In genomic region chr8:87758750-87759149, GRCm38 (mm10) we compare ENCODE assay signal across 13 mouse cellular contexts.
A peak's percentile ranks its signal among the peaks of the same experiment; 100 is the strongest.
DNase-seq lines count a peak whose midpoint lies in the region; ATAC-seq and TF ChIP-seq lines count a peak whose summit lies in the region.
"Had no signal": no experiment of that assay in that cellular context is flagged by ENCODE, and none has a peak within 500 bp of the region (broad histone marks: within the 10 kb centered on the region; RNA-seq: fewer than 3 reads in every experiment).

No protein-coding gene starts in this region.

- no peak overlapping the region for H3K4me3 ChIP-seq in gastrocnemius, adult 2 months
- H3K4me3 ChIP-seq in midbrain, embryonic 10.5 days, result no peak overlapping the region
- no peak overlapping the region for H3K4me3 ChIP-seq in midbrain, embryonic 16.5 days (ENCODE audit: low read depth, low read length)
- H3K4me3 ChIP-seq in lung, embryonic 16.5 days (ENCODE audit: low read length), result no peak overlapping the region
- no peak overlapping the region for H3K4me3 ChIP-seq in neural tube, embryonic 15.5 days (replicated peaks)
- H3K4me3 ChIP-seq: heart, embryonic 10.5 days had no signal

- no peak overlapping the region for H3K27ac ChIP-seq in gastrocnemius, adult 2 months
- H3K27ac ChIP-seq in midbrain, embryonic 10.5 days (replicated peaks), result peak overlapping the region; percentile 64; the same call in 1 of the 2 replicates
- H3K27ac ChIP-seq in midbrain, embryonic 16.5 days (ENCODE audit: low read length), result no peak overlapping the region
- H3K27ac ChIP-seq in lung, embryonic 16.5 days (ENCODE audit: low read length), result no peak overlapping the region
- 0 out of 2 replicates have a peak overlapping the region, but pooled peaks have one; percentile 23 for H3K27ac ChIP-seq in neural tube, embryonic 15.5 days (replicated peaks)
- H3K27ac ChIP-seq: heart, embryonic 10.5 days had no signal

- no peak for ATAC-seq in midbrain, embryonic 16.5 days
- peak; percentile 93 for ATAC-seq in lung, embryonic 16.5 days (ENCODE audit: low read depth)
- ATAC-seq in neural tube, embryonic 15.5 days (ENCODE audit: low FRiP score), result peak; percentile 31; the same call in 1 of the 2 replicates
- ATAC-seq: activated CD4-positive, CD25-positive, alpha-beta regulatory T cell, adult 4 months had no signal

- peaks cover 29% of the 10 kb centered on the region for H3K4me1 ChIP-seq in midbrain, embryonic 10.5 days
- peaks cover 3% of the 10 kb centered on the region; the same call in 1 of the 2 replicates for H3K4me1 ChIP-seq in midbrain, embryonic 16.5 days (ENCODE audit: control insufficient read depth, insufficient read depth, low read length)
- no peaks in the 10 kb centered on the region for H3K4me1 ChIP-seq in lung, embryonic 16.5 days (replicated peaks; ENCODE audit: control insufficient read depth, insufficient read depth, low read length)
- peaks cover 21% of the 10 kb centered on the region for H3K4me1 ChIP-seq in neural tube, embryonic 15.5 days

- intact Hi-C loops in gastrocnemius, adult 2 months (cut with DNase I), result no loop called here
- intact Hi-C loops in gastrocnemius, postnatal 36 days (cut with DNase I), result no loop called here

- 67% methylated on average over 8 of the region's 8 CpGs for WGBS in midbrain, embryonic 10.5 days
- WGBS in midbrain, embryonic 16.5 days, result 50% methylated on average over 8 of the region's 8 CpGs
- WGBS in lung, embryonic 16.5 days, result 41% methylated on average over 8 of the region's 8 CpGs
- 19% methylated on average over 8 of the region's 8 CpGs for WGBS in neural tube, embryonic 15.5 days

- no peaks in the 10 kb centered on the region for H3K9me3 ChIP-seq in midbrain, embryonic 10.5 days (replicated peaks)
- H3K9me3 ChIP-seq in midbrain, embryonic 16.5 days (replicated peaks; ENCODE audit: control insufficient read depth, low read length, poor library complexity, severe bottlenecking), result no peaks in the 10 kb centered on the region
- no peaks in the 10 kb centered on the region for H3K9me3 ChIP-seq in lung, embryonic 16.5 days (ENCODE audit: control insufficient read depth, low read length)
- no peaks in the 10 kb centered on the region for H3K9me3 ChIP-seq in neural tube, embryonic 15.5 days (replicated peaks)
- H3K9me3 ChIP-seq: heart, embryonic 10.5 days had no signal

- H3K27me3 ChIP-seq in midbrain, embryonic 10.5 days (ENCODE audit: low read depth, poor library complexity, severe bottlenecking), result no peaks in the 10 kb centered on the region
- H3K27me3 ChIP-seq in midbrain, embryonic 16.5 days (ENCODE audit: control insufficient read depth, insufficient read depth, low read depth, low read length), result no peaks in the 10 kb centered on the region
- no peaks in the 10 kb centered on the region for H3K27me3 ChIP-seq in lung, embryonic 16.5 days (ENCODE audit: control insufficient read depth, insufficient read depth, low read depth, low read length)
- no peaks in the 10 kb centered on the region for H3K27me3 ChIP-seq in neural tube, embryonic 15.5 days (replicated peaks)

- no peak for TF ChIP-seq CTCF in gastrocnemius, adult 2 months (IDR thresholded peaks at IDR 0.05)

- peaks cover 18% of the 10 kb centered on the region for H3K36me3 ChIP-seq in midbrain, embryonic 10.5 days
- no peaks in the 10 kb centered on the region for H3K36me3 ChIP-seq in midbrain, embryonic 16.5 days (ENCODE audit: control insufficient read depth, insufficient read depth, low read length)
- no peaks in the 10 kb centered on the region for H3K36me3 ChIP-seq in lung, embryonic 16.5 days (ENCODE audit: control insufficient read depth, insufficient read depth, low read length)
- no peaks in the 10 kb centered on the region for H3K36me3 ChIP-seq in neural tube, embryonic 15.5 days
- H3K36me3 ChIP-seq: heart, embryonic 10.5 days had no signal

- no peak overlapping the region for H3K4me2 ChIP-seq in midbrain, embryonic 16.5 days (ENCODE audit: low read length)
- H3K4me2 ChIP-seq in lung, embryonic 16.5 days (ENCODE audit: low read depth, low read length), result no peak overlapping the region
- no peak overlapping the region for H3K4me2 ChIP-seq in neural tube, embryonic 15.5 days
- H3K4me2 ChIP-seq: liver, embryonic 11.5 days had no signal

- DNase-seq in gastrocnemius, adult 2 months, result peak; percentile 20
- DNase-seq in gastrocnemius, postnatal 36 days, result no peak
- no peak for DNase-seq in midbrain, embryonic 10.5 days (ENCODE audit: low spot score)
- no peak for DNase-seq in urinary bladder, postnatal 4 days (ENCODE audit: low spot score in 2 of 2)
- DNase-seq in spleen, postnatal 14 days (ENCODE audit: low spot score in 2 of 2), result no peak
- DNase-seq: B cell, adult 2 months; thymus, postnatal 25 days had no signal

- no peak overlapping the region for H3K9ac ChIP-seq in midbrain, embryonic 16.5 days (ENCODE audit: low read depth, low read length)
- no peak overlapping the region for H3K9ac ChIP-seq in lung, embryonic 16.5 days (ENCODE audit: low read length)
- H3K9ac ChIP-seq in neural tube, embryonic 15.5 days (replicated peaks), result no peak overlapping the region

Comparison
In these comparisons a context has a peak if more than half of its experiments do, and no peak if none do; other contexts are left out.
1. H3K27ac ChIP-seq: peak in midbrain, embryonic 10.5 days (single experiment) and neural tube, embryonic 15.5 days (single experiment); none in gastrocnemius, adult 2 months (single experiment), midbrain, embryonic 16.5 days (single experiment) and lung, embryonic 16.5 days (single experiment).